Mouse (Mus musculus): ENCODE data around the gene Hoxc6.

Gene Hoxc6

DNA sequence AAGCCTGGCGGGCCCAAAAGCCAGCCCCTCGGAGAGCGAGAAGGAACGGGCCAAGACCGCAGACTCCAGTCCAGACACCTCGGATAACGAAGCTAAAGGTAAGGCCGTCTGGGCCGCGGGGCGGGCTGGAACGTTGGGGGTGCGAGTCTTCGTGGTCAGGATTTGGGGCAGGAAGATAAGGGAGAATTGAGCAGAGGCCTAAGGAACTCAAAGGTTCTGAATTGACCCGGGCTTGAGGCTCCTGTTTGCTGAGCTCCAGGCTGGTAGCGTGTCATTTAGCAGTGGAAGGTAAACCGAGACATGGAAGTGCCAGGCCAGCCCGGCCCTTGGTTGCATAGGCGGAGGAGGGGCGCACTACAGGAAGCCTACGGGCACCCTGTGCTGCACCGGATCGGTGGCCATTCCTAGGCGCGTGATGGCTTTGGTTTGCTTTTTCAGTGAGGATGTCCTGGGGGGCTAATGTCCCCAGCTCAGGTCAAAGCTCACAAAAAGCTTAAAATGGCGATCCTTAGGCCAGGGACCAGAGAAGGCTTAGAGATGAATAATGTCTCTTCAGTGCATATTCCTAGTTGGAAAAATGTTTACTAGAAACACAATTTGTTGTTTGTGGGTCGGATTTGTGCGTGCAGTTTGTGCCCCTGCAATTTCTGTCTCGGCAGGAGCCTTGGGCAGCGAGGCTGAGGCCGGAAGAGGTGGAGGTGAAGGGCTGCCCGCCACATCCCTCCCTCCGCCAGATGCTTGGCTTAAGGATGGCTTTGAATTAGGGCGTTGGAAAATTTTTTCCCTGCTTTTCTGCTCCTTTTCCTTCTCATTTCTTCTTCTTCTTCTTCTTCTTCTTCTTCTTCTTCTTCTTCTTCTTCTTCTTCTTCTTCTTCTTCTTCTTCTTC is 30.3 kb upstream of the Hoxc6 start:
- in situ Hi-C loops (cut with MboI, MseI), result no loop called here

DNA sequence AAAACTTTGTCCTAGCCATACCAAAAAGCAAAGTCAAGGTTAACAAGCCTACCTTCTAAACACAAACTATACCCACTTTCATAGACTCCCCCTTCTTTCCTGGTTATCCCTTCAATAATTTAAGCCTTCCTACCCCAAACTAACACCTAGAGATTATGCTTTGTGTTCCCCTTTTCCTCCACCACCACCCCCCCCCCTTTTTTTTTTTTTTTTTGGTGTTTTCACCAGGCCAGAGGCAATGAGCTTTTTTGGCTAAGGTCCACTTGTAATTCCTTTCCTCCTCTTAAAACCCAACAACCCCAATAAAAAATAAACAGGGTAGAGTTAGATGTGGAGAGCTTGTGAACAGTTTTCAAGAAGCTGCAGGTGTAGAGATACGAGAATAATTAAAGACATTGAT is 28.8 kb upstream of the Hoxc6 start:
- in situ Hi-C loops (cut with MboI, MseI), result no loop called here

DNA sequence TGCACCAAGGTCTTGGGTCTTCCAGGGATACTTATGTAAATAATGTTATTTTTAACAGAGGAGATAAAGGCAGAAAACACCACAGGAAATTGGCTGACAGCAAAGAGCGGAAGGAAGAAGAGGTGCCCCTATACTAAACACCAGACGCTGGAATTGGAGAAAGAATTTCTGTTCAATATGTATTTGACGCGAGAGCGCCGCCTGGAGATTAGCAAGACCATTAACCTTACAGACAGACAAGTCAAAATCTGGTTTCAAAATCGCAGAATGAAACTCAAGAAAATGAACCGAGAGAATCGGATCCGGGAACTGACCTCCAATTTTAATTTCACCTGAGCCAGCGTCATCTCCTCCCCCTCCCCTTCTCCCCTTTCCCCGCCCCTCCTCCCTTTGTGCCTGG is 27.3 kb upstream of the Hoxc6 start:
- in situ Hi-C loops (cut with MboI, MseI), result no loop called here

DNA sequence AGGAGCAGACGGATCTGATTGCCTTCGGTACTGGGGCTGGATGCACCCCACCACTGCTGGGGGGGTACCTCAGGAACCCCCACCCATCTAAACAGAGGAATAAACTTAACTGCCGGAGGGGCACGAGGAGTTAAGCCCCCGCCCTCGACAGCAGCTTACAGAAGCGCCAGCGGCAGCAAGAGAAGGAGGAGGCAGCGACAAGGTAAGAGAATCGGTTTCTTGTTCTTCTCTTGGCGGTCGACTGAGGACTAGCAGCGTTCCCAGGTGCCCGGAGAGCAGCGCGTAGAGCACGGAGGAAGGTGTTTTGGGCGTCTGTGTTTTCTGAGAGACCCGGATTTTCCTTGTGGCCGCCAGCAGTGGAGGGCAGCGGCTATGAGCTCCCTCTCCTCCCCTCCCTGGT is 25.8 kb upstream of the Hoxc6 start:
- in situ Hi-C loops (cut with MboI, MseI), result no loop called here

DNA sequence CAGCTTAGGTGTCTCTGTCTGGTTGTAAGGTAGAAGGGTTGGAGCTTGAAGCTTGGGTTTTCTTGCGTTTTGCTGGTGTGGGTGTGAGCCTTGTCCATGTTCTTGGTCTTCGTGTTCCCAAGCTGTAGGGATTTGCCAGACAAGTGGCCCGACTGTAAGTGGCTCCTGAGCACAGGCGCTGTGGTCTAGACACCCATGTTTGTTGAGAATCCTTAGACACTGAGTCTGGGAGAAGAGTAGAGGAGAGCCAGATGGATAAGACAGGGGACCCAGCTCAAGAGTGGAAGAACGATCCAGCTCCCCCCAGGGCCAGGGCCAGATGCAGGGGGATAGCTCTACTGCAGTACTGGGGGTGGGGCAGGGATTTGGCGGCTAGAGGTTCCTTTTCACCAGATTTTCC is 25.3 kb upstream of the Hoxc6 start:
- in situ Hi-C loops (cut with MboI, MseI), result no loop called here

DNA sequence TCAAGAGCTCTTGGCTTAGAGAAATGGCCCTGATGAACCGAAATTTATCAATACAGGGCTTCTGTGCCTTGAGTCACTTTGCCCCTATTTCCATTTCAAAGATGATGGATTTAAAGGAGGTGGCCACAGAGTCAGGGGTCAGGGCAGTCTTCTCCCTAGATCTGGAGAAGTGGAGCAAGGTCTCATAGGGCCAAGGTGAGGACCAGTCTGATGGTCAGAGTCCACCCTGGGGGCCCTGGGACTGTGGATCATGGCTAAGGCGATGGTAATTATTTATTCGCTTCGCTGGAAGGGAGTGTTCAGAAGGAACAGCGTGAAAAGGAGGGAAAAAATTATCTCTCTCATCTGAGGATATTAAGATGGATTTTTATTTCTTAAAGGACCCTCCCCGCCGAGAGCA is 23.0 kb upstream of the Hoxc6 start:
- in situ Hi-C loops (cut with MboI, MseI), result no loop called here

DNA sequence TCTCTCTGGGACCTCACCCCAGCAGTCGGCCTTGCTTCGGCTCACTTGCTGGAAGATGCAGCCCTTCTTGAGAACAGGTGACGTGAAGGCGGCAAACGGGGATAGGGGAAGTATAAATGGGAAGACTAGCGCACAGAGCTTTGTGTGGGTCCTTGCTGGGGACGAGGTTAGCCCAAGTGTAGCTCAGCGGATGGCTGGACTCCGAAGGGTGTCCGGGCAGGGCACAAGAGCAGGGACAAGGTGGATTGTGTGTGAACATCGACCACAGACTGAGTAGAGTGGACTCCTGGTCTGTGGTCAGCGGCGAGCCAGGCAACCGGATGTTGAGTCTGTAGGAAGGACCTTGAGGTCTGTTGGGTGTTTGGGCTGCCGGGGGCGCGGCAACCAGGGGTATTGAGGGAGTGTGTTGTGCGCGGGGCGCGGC is 22.4 kb upstream of the Hoxc6 start:
- in situ Hi-C loops (cut with MboI, MseI), result no loop called here

DNA sequence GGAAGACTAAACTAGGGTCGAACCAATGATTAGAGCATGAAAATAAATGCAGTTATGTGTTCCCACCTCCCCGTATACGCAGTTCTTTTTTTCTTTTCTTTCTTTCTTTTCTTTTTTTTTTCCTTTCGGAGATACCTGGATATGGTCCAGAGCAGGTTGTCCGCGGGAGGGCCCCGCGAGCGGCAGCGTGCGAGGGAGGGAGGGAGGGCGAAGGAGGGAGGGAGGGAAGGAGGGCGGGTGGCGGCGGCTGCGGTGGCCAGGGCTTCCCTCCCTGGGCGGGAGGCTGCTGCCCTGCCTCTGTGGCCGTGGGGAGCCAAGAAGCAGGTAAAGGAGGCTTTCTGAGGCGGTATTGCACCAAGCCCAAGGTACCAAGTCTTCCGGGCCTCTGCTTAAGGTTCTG is 21.9 kb upstream of the Hoxc6 start, which contains the start of gene Hoxc9:
Gene Hoxc9, plus strand, starts transcription at position 269 of the 400 bp plus-strand sequence.
- in situ Hi-C loops (cut with MboI, MseI), result no loop called here

DNA sequence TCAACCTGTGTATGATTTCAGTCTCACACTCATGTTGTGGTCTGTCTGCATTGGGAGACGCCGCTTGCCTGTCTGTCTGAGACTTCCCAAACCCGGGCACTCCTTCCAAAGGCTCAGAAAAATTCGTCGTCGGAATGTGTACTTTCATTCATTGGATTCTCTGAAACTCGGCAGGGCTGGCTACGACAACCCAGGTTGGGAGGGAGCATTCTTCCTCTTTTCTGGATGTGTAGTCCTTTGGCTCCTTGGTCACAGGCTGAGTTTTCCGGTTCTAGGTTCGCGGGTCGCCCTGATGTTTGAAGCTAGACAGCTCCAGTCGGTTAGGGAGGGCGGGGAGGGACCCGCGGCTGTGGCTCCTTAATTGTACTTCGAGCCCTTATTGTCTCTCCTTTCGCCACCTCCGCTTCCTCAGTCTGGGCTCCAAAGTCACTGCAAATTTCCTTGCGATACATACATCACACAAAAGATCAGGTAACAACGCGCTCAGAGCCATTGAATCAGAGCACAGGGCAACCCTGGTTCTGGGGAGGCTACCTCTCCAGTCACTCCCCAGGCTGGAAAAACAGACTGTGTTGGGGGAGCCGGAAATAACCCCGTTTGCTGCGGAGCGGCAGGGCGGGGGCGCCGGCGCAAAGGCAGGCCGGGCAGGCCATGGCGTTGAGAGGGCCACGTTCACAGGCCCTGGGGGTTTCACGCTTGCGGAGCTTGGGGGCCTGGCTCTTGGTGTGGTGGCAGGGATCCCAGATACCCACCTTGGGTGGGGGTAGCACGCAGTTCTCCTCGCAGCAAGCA is 21.2 kb upstream of the Hoxc6 start:
- in situ Hi-C loops (cut with MboI, MseI), result no loop called here

DNA sequence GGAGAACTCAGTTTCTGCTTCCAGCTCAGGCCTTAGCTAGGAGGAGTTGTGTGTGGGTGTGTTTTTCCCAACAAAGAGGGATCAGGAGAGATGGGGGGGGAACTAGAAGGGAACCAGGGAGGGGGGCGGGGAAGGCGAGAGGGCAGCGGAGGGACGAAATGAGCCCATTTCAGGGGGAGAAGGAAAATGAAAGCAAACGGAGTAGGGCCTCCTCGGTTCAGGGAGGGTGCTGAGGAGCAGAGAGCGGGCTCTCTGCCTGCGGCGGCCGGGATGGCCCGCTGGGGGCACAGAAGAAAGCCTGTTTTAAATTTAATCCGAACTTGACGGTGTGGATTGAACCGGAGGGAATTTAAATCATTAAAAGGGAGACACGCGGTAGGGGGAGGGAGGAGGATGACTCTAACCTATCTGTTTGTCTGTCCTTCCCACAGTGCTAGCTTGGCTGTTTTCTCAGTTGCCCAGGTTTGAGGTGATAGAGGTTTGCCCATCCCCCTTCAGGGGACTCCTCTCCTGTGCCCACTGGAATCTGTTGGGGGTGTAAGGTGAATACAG is 20.6 kb upstream of the Hoxc6 start:
- in situ Hi-C loops (cut with MboI, MseI), result no loop called here

DNA sequence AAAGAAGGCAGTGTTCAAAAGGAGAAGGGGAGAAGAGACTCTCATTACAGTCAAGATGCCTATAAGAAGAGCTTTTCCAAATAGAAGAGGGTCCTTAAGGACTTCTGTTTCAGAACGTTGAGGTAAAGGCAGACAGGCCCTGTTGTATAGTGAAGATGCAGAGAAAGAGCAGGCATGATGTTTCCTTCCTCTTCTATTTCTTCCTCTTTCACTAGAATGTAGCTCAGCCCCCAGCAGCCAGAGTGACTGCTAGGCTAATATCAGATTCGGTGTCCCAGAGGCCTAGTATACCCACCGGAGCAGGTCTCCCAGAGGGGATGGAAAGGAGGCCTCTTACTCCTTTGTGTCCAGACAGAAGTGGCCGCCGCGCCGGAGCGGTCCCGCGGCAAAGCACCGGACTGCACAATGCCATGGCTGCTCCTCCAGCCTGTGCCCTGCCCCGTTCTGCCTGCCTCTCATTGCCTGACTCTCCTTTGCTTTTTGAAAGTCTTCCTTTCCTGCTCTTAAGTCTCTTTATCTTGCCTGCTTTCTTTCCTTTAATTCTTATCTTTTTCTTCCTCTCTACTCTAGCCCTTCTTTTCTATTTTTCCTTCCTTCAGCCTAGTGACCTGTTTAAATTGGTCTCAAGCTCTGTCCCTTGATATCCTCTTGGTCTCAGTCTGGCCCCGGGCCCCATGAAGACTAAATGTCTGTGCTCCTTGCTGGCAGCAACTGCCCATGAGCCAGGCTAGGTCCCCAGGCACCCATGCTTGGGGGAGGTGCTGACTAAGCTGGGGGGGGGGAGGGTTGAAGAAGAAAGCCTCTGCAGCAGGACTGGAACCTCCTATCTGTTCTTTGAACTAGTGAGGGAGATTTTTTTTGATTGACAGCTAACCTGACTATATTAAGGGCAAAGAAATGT is 19.2 kb upstream of the Hoxc6 start:
- in situ Hi-C loops (cut with MboI, MseI), result no loop called here

DNA sequence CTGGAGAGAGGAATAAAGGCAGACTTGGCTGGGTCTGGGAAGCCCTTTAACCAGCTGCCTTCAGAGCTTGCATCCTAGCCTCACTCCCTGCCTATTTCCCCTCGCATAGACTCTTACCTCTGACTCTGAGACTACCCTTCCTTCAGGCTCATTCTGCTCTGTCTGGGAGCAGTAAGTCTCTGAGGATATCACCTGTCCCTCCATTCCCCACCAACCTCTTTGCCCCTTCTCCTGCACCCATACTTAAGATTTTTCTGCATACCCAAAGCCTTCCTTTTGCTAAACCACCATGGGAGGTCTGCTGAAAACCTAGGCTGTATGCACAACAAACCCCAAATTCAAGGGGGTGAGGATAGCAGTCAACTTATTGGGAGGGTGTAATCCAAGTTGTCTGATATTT is 18.1 kb upstream of the Hoxc6 start:
- in situ Hi-C loops (cut with MboI, MseI), result loop anchor here in 1 of 2 experiments (10.0 kb wide), 1 partner anchor 335 kb away; the partner anchor contains the start of gene Gpr84

DNA sequence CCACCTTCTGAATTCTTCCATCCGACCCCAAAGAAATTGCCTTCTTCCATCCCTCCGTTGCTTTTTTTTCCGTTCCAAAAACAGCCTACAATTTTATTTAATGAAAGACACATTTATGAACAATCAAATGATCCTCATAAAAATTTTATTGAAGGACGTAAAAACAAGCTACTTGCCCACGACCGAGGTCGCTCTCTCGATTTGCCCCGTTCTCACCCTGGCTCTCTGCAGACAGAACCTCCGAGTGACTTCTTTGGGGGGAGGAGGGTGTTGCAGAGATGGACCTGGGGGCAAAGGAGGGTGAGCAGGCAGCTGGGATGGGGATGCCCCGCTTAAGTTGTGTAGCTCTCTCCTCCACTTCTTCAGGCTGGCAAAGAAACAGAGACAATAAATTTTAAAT is 17.7 kb upstream of the Hoxc6 start:
- in situ Hi-C loops (cut with MboI, MseI), result loop anchor here in 1 of 2 experiments (10.0 kb wide), 1 partner anchor 334 kb away; the partner anchor contains the start of gene Gpr84

DNA sequence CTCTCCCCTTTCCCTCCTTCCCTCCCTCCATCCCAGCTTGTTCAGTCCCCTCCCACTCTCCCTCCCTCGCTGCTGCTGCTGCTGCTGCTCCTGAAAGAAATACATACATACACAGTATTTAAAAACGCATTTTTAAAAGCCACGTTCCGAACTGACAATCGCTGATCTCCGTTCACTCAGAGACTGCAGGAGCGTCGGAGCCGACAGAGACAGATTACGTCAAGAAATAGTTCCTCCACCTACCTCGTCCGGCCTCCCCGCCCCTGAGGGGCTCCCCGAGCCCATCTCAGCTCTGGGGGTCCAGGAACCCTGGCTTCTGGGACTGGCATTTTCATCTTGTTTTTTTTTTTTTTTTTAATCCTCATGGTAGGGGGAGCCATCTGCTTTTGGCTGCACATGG is 17.1 kb upstream of the Hoxc6 start:
- in situ Hi-C loops (cut with MboI, MseI), result loop anchor here in 1 of 2 experiments (10.0 kb wide), 1 partner anchor 334 kb away; the partner anchor contains the start of gene Gpr84

DNA sequence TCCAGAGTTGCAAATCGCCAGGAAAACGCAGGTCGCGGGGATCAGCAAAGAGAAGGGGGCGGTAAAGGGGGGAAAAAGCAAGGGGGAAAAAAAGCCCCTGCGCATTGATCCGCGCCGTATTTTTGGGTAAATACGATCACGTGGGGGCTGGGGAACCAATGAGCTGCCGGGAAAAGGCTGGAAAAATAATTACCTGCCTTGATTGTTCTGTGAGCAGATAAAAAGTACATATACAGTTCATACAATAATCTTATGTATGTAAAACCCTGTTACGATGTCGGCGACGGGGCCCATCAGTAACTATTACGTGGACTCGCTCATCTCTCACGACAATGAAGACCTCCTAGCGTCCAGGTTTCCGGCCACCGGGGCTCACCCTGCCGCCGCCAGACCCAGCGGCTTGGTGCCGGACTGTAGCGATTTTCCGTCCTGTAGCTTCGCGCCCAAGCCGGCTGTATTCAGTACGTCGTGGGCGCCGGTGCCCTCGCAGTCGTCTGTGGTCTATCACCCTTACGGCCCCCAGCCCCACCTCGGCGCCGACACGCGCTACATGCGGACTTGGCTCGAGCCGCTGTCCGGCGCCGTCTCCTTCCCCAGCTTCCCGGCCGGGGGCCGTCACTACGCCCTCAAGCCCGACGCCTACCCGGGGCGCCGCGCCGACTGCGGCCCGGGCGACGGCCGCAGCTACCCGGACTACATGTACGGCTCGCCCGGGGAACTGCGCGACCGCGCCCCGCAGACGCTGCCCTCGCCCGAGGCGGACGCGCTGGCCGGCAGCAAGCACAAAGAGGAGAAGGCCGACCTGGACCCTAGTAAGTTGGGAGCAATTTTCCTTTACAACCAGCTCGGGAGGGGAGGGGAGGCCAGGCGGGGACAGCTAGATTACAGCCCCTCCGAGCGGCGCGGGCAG is 16.4 kb upstream of the Hoxc6 start:
- in situ Hi-C loops (cut with MboI, MseI), result loop anchor here in 1 of 2 experiments (10.0 kb wide), 1 partner anchor 333 kb away; the partner anchor contains the start of gene Gpr84

DNA sequence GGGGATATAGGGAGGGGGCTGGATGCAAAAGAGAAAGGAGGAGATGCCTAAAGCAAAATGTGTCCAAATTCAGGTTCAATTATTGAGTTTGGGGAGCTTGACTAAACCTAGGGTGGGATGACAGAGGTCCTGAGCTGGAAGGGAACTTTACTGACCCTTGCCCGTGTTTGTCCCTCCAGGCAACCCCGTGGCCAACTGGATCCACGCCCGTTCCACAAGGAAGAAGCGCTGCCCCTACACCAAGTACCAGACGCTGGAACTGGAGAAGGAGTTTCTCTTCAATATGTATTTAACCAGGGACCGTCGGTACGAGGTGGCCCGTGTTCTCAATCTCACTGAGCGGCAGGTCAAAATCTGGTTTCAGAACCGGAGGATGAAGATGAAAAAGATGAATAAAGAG is 14.3 kb upstream of the Hoxc6 start:
- in situ Hi-C loops (cut with MboI, MseI), result loop anchor here in 1 of 2 experiments (10.0 kb wide), 1 partner anchor 331 kb away; the partner anchor contains the start of gene Gpr84

DNA sequence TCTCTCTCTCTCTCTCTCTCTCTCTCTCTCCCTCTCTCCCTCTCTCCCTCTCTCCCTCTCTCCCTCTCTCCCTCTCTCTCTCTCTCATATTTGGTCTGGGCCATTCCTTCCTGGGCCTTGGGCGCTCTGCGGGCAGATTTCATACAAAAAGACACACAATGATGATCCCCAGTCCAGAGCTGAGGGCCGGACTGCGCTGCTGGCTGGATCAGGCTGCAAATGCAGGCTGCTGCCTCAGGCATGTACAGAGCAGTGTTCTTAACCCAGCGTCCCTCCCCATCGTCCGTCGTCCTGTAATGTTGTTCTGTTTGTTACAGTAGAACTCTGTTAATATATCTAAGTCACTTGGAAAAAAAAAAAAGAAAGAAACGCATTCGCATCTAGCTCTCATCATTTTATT is 13.5 kb upstream of the Hoxc6 start:
- in situ Hi-C loops (cut with MboI, MseI), result loop anchor here in 1 of 2 experiments (10.0 kb wide), 1 partner anchor 330 kb away; the partner anchor contains the start of gene Gpr84

DNA sequence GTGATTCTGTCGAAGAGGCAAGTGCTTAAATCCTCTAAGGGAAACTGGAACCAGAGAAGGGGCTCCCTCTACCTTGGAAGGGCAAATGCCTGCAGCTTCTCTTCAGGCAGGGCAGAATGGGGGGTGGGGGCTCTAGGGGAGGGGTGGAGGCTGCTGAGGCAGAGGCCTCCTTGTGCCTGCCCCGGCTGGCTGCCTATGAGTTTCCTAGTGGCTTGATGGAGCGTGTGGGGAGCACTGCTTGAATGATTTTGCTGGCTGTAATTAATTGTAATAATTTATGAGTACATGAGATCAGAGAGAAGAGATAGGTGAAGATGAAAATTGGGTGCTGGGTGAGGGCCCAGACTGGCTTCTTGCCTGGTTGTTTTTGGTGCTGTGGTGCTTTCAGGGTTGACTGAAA is 13.1 kb upstream of the Hoxc6 start:
- in situ Hi-C loops (cut with MboI, MseI), result loop anchor here (5.0 to 10.0 kb wide), 4 partner anchors 43 to 330 kb away; partner anchors contain the start of gene Gpr84 (in 1 of the 2)

DNA sequence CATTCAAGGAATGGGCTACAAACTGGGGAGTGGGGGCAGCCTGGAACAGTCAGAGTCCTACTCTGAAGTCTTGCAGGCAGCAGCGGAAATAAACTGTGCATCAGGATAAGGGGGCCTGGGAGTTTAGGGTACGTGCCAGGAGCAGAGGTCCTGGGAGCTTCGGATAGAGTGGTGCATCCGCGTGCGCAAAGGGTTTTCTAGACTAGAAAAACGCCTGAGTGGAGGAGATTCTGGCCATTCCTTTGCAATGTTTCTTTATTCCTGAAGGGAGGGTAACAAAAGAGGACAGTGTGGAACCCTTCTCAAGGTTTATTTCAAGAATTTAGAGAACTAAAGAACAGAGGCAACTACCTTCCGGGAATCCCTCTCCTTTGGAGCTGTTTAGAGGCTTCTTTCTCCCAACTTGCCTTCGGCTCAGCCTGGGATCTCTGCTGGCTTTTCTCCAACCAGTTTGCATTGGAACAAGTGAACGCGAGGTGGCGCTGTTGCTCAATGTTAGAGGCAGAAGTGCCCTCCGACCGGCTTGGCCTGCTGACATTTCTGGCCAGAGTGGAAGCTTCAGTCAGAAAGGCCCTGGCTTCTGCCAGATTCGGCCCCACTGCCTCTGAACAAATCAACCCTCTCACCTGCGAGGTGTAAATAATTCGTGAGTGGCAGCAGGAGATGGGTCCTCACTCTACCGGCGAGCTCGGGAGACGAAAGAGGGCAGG is 10.8 kb upstream of the Hoxc6 start:
- in situ Hi-C loops (cut with MboI, MseI), result loop anchor here (5.0 to 10.0 kb wide), 4 partner anchors 45 to 328 kb away; partner anchors contain the start of gene Gpr84 (in 1 of the 2)
